Mouse (Mus musculus): ENCODE measurements at regions not wholly inside any gene's neighbourhood (a gene's known extent, or its start where the extent isn't known, plus 50 kb on each side); places are given as distances from the start of the nearest gene placed in this dataset.

GRCm38 (mm10) chr12:90866597-90866996, 128.4 kb upstream of the Dio2 start:
- Histone ChIP-seq H3K36me3 (ENCODE audit: control insufficient read depth, insufficient read depth, low read length) (no peaks in the 10 kb centered on the region), H3K27me3 (ENCODE audit: control insufficient read depth, insufficient read depth, low read length) (no peaks in the 10 kb centered on the region), H3K4me3 (ENCODE audit: low read depth, low read length) (no peak overlapping the region), H3K4me1 (ENCODE audit: control insufficient read depth, insufficient read depth, insufficient read length, low read length) (no peaks in the 10 kb centered on the region), H3K27ac (ENCODE audit: insufficient read depth, low read depth, low read length) (no peak overlapping the region)
- 78% methylated on average over 4 of the region's 4 CpGs for WGBS
- TF ChIP-seq CTCF (IDR thresholded peaks at IDR 0.05; ENCODE audit: extremely low read depth, insufficient read length, insufficient replicate concordance, low read depth, low read length) (no peak), POLR2A (IDR thresholded peaks at IDR 0.05; ENCODE audit: low read depth, low read length) (no peak)

GRCm38 (mm10) chr12:90862632-90863031, 124.4 kb upstream of the Dio2 start:
- H3K4me3 ChIP-seq (ENCODE audit: low read depth, low read length): no peak overlapping the region
- H3K27ac ChIP-seq (ENCODE audit: insufficient read depth, low read depth, low read length): no peak overlapping the region
- no peaks in the 10 kb centered on the region for H3K4me1 ChIP-seq (ENCODE audit: control insufficient read depth, insufficient read depth, insufficient read length, low read length)
- no peaks in the 10 kb centered on the region for H3K36me3 ChIP-seq (ENCODE audit: control insufficient read depth, insufficient read depth, low read length)
- H3K27me3 ChIP-seq (ENCODE audit: control insufficient read depth, insufficient read depth, low read length): no peaks in the 10 kb centered on the region
- TF ChIP-seq CTCF (IDR thresholded peaks at IDR 0.05; ENCODE audit: extremely low read depth, insufficient read length, insufficient replicate concordance, low read depth, low read length): no peak
- no peak for TF ChIP-seq POLR2A (IDR thresholded peaks at IDR 0.05; ENCODE audit: low read depth, low read length)
- 88% methylated on average over 3 of the region's 3 CpGs for WGBS

GRCm38 (mm10) chr12:90857746-90858145, 119.5 kb upstream of the Dio2 start:
- WGBS: 31% methylated on average over 3 of the region's 3 CpGs
- Histone ChIP-seq H3K36me3 (ENCODE audit: control insufficient read depth, insufficient read depth, low read length) (no peaks in the 10 kb centered on the region), H3K27ac (ENCODE audit: insufficient read depth, low read depth, low read length) (no peak overlapping the region), H3K27me3 (ENCODE audit: control insufficient read depth, insufficient read depth, low read length) (no peaks in the 10 kb centered on the region), H3K4me1 (ENCODE audit: control insufficient read depth, insufficient read depth, insufficient read length, low read length) (no peaks in the 10 kb centered on the region), H3K4me3 (ENCODE audit: low read depth, low read length) (no peak overlapping the region)
- no peak for TF ChIP-seq CTCF (IDR thresholded peaks at IDR 0.05; ENCODE audit: extremely low read depth, insufficient read length, insufficient replicate concordance, low read depth, low read length)

- H3K36me3 ChIP-seq (ENCODE audit: control insufficient read depth, insufficient read depth, low read length): no peaks in the 10 kb centered on the region
- WGBS: 78% methylated on average over 6 of the region's 6 CpGs
- no peak overlapping the region for H3K27ac ChIP-seq (ENCODE audit: insufficient read depth, low read depth, low read length)
- no peaks in the 10 kb centered on the region for H3K4me1 ChIP-seq (ENCODE audit: control insufficient read depth, insufficient read depth, insufficient read length, low read length)
- no peaks in the 10 kb centered on the region for H3K27me3 ChIP-seq (ENCODE audit: control insufficient read depth, insufficient read depth, low read length)
- no peak for TF ChIP-seq POLR2A (IDR thresholded peaks at IDR 0.05; ENCODE audit: low read depth, low read length)
- TF ChIP-seq CTCF (IDR thresholded peaks at IDR 0.05; ENCODE audit: extremely low read depth, insufficient read length, insufficient replicate concordance, low read depth, low read length): no peak
- no peak overlapping the region for H3K4me3 ChIP-seq (ENCODE audit: low read depth, low read length)
Observed at GRCm38 (mm10) chr12:90810666-90811065, 72.4 kb upstream of the Dio2 start.

- Histone ChIP-seq H3K36me3 (ENCODE audit: control insufficient read depth, insufficient read depth, low read length) (no peaks in the 10 kb centered on the region), H3K27me3 (ENCODE audit: control insufficient read depth, insufficient read depth, low read length) (no peaks in the 10 kb centered on the region), H3K4me3 (ENCODE audit: low read depth, low read length) (no peak overlapping the region), H3K4me1 (ENCODE audit: control insufficient read depth, insufficient read depth, insufficient read length, low read length) (no peaks in the 10 kb centered on the region), H3K27ac (ENCODE audit: insufficient read depth, low read depth, low read length) (no peak overlapping the region)
- TF ChIP-seq CTCF (IDR thresholded peaks at IDR 0.05; ENCODE audit: extremely low read depth, insufficient read length, insufficient replicate concordance, low read depth, low read length): no peak
- no peak for TF ChIP-seq POLR2A (IDR thresholded peaks at IDR 0.05; ENCODE audit: low read depth, low read length)
- WGBS: 94% methylated on average over 2 of the region's 2 CpGs
Observed at GRCm38 (mm10) chr12:90790562-90790961, 52.3 kb upstream of the Dio2 start.
